ENCODE assay signal across 21 mouse cellular contexts in the genomic region with DNA sequence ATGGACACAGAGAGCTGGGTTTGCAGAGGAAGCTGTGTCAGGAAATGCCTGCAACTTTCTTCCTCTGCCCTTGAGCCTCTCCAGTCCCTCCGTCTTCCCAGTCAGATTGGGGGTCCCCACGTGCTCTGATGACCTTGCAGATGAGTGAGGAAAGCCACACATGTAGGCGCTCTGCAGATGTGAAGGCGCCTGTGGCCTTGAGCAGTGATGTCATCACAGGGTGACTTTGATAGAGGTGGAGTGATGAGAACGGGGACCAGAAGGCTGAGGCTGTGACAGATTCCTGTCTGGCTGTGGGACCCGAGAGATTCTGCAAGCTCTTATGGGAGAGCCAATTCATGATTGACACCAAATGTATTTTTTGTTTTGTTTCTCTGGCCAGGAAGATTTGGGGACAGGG. TPM values are rescaled to one million over a fixed set of nuclear protein-coding genes. Genes with fewer than 3 reads are reported as not detected.
DNase-seq lines count a peak whose midpoint lies in the region; ATAC-seq and TF ChIP-seq lines count a peak whose summit lies in the region.
"Had no signal": no experiment of that assay in that cellular context is flagged by ENCODE, and none has a peak within 500 bp of the region (broad histone marks: within the 10 kb centered on the region; RNA-seq: fewer than 3 reads in every experiment).

No protein-coding gene starts in this region.

- H3K27me3 ChIP-seq in cerebellum, adult 2 months (ENCODE audit: control insufficient read depth, insufficient read depth, low read length), result no peaks in the 10 kb centered on the region
- H3K27me3 ChIP-seq in heart, postnatal 0 days (ENCODE audit: control insufficient read depth, insufficient read depth, low read length), result no peaks in the 10 kb centered on the region
- H3K27me3 ChIP-seq in embryonic facial prominence, embryonic 14.5 days (replicated peaks; ENCODE audit: control insufficient read depth, insufficient read depth, low read length), result no peaks in the 10 kb centered on the region; the same call in 1 of the 2 replicates
- H3K27me3 ChIP-seq: forebrain, embryonic 13.5 days; liver, embryonic 13.5 days had no signal

- no peak for TF ChIP-seq EP300 in heart, postnatal 0 days (IDR thresholded peaks at IDR 0.05; ENCODE audit: low read depth)

- no peak overlapping the region for H3K4me2 ChIP-seq in heart, postnatal 0 days (ENCODE audit: low read depth, low read length)
- no peak overlapping the region for H3K4me2 ChIP-seq in embryonic facial prominence, embryonic 14.5 days (ENCODE audit: low read depth, low read length)
- H3K4me2 ChIP-seq: forebrain, embryonic 13.5 days; hindbrain, embryonic 15.5 days; liver, embryonic 13.5 days; stomach, embryonic 15.5 days had no signal

- intact Hi-C loops in left cerebral cortex, postnatal 14 days (cut with DNase I), result no loop called here

- 73% methylated on average over 6 of the region's 6 CpGs for WGBS in cerebellum, adult 2 months
- 20% methylated on average over 6 of the region's 6 CpGs for WGBS in heart, postnatal 0 days
- WGBS in embryonic facial prominence, embryonic 14.5 days, result 66% methylated on average over 6 of the region's 6 CpGs

- peak overlapping the region; percentile 2; the same call in 1 of the 2 replicates for H3K27ac ChIP-seq in cerebellum, adult 2 months (ENCODE audit: insufficient read depth, low read length)
- H3K27ac ChIP-seq in heart, postnatal 0 days (ENCODE audit: low read depth), result no peak overlapping the region
- H3K27ac ChIP-seq in embryonic facial prominence, embryonic 14.5 days (replicated peaks; ENCODE audit: low read depth, low read length), result no peak overlapping the region
- H3K27ac ChIP-seq: forebrain, embryonic 13.5 days; hindbrain, embryonic 15.5 days; left cerebral cortex, adult 2 months; liver, embryonic 13.5 days; stomach, embryonic 15.5 days had no signal

- no peak for DNase-seq in cerebellum, adult 2 months
- DNase-seq in cerebellum, adult 11 months, result no peak
- peak; percentile 28 for DNase-seq in heart, postnatal 0 days (ENCODE audit: low spot score)
- DNase-seq in heart, adult 9 months (ENCODE audit: low spot score in 2 of 2), result no peak
- DNase-seq in adrenal gland, adult 8-10 months, result peak; percentile 39
- no peak for DNase-seq in embryonic facial prominence, embryonic 14.5 days (ENCODE audit: low spot score)
- no peak for DNase-seq in left cerebral cortex, postnatal 14 days (ENCODE audit: low spot score in 2 of 2)
- DNase-seq in spleen, postnatal 4 days (ENCODE audit: low spot score in 2 of 2), result no peak
- DNase-seq: cerebellum, adult 8-10 months; liver, embryonic 13.5 days; spleen, adult 18-20 months had no signal

- ATAC-seq in heart, postnatal 0 days (ENCODE audit: insufficient read depth, low read depth), result no peak
- ATAC-seq in embryonic facial prominence, embryonic 14.5 days (ENCODE audit: low read depth), result no peak
- ATAC-seq: forebrain, embryonic 13.5 days; intestine, postnatal 0 days; lung, postnatal 0 days; midbrain, embryonic 16.5 days had no signal

- TF ChIP-seq CTCF in cerebellum, adult 2 months (IDR thresholded peaks at IDR 0.05; ENCODE audit: borderline replicate concordance, insufficient read depth, low read depth, low read length), result no peak
- TF ChIP-seq CTCF in heart, postnatal 0 days (IDR thresholded peaks at IDR 0.05; ENCODE audit: low read depth), result no peak

- TF ChIP-seq POLR2A in cerebellum, adult 2 months (IDR thresholded peaks at IDR 0.05; ENCODE audit: borderline replicate concordance, insufficient read depth, low read length), result no peak

- peaks cover 84% of the 10 kb centered on the region for H3K4me1 ChIP-seq in cerebellum, adult 2 months (ENCODE audit: control insufficient read depth, insufficient read depth, low read length)
- peaks cover 57% of the 10 kb centered on the region for H3K4me1 ChIP-seq in heart, postnatal 0 days (ENCODE audit: control insufficient read depth, insufficient read depth)
- H3K4me1 ChIP-seq in embryonic facial prominence, embryonic 14.5 days (ENCODE audit: control insufficient read depth, insufficient read depth, low read length), result peaks cover 15% of the 10 kb centered on the region; the same call in 1 of the 2 replicates

- H3K4me3 ChIP-seq in cerebellum, adult 2 months (replicated peaks; ENCODE audit: insufficient read depth, low read depth, low read length), result no peak overlapping the region
- no peak overlapping the region for H3K4me3 ChIP-seq in heart, postnatal 0 days (ENCODE audit: low read depth, low read length)
- no peak overlapping the region for H3K4me3 ChIP-seq in embryonic facial prominence, embryonic 14.5 days (ENCODE audit: low read depth, low read length)
- H3K4me3 ChIP-seq: forebrain, embryonic 13.5 days; hindbrain, embryonic 15.5 days; left cerebral cortex, adult 2 months; liver, embryonic 13.5 days; stomach, embryonic 15.5 days had no signal

- H3K36me3 ChIP-seq in heart, postnatal 0 days (replicated peaks; ENCODE audit: control insufficient read depth, insufficient read depth, low read length), result no peaks in the 10 kb centered on the region
- H3K36me3 ChIP-seq in embryonic facial prominence, embryonic 14.5 days (ENCODE audit: control insufficient read depth, insufficient read depth, low read length), result no peaks in the 10 kb centered on the region
- H3K36me3 ChIP-seq: hindbrain, embryonic 15.5 days; liver, embryonic 13.5 days; stomach, embryonic 15.5 days had no signal

- no peak overlapping the region for H3K9ac ChIP-seq in heart, postnatal 0 days (replicated peaks; ENCODE audit: low read depth, low read length)
- peak overlapping the region; percentile 14; the same call in 1 of the 2 replicates for H3K9ac ChIP-seq in embryonic facial prominence, embryonic 14.5 days (ENCODE audit: low read depth, low read length)
- H3K9ac ChIP-seq: forebrain, embryonic 13.5 days; hindbrain, embryonic 15.5 days; liver, embryonic 13.5 days; stomach, embryonic 15.5 days had no signal

- no peaks in the 10 kb centered on the region for H3K9me3 ChIP-seq in heart, postnatal 0 days (replicated peaks; ENCODE audit: control insufficient read depth, low read length)
- no peaks in the 10 kb centered on the region for H3K9me3 ChIP-seq in embryonic facial prominence, embryonic 14.5 days (ENCODE audit: control insufficient read depth, low read length)
- H3K9me3 ChIP-seq: forebrain, embryonic 13.5 days; hindbrain, embryonic 15.5 days; liver, embryonic 13.5 days; stomach, embryonic 15.5 days had no signal

RNA-seq across cellular contexts. Expression of a gene that starts 36.2 kb away (rescaled TPM):
- 30.8 and 37.5 TPM in 2 replicates for polyA plus RNA-seq in cerebellum, adult 2 months (2012; rRNA removed)
- 7.7 and 8.0 TPM in 2 replicates for total RNA-seq in heart, postnatal 0 days (2014; rRNA removed; ENCODE audit: low replicate concordance)
- 21.1 and 21.6 TPM in 2 replicates for polyA plus RNA-seq in heart, postnatal 0 days (2015; fragmentation: Nextera tagmentation; extraction: Ambion mirVana)
- 10 to 100 TPM; 29.0 to 32.1 (median 30.3) TPM for total RNA-seq in adrenal gland, adult 8-10 months (2022)
- 20.0 and 23.3 TPM in 2 replicates for polyA plus RNA-seq in embryonic facial prominence, embryonic 14.5 days (2014; fragmentation: Nextera tagmentation; extraction: Ambion mirVana)
- total RNA-seq in left cerebral cortex, postnatal 14 days (2021), result 10 to 100 TPM; 16.1 to 16.3 TPM

RNA-seq across cellular contexts. Expression of a gene that starts 36.6 kb away (rescaled TPM):
- polyA plus RNA-seq in cerebellum, adult 2 months (2012; rRNA removed), result 12.5 and 13.3 TPM in 2 replicates
- 4.1 and 9.0 TPM in 2 replicates for total RNA-seq in heart, postnatal 0 days (2014; rRNA removed; ENCODE audit: low replicate concordance)
- 6.0 and 6.4 TPM in 2 replicates for polyA plus RNA-seq in heart, postnatal 0 days (2015; fragmentation: Nextera tagmentation; extraction: Ambion mirVana)
- total RNA-seq in adrenal gland, adult 8-10 months (2022), result 10 to 100 TPM; 24.8 to 34.0 (median 27.3) TPM
- polyA plus RNA-seq in embryonic facial prominence, embryonic 14.5 days (2014; fragmentation: Nextera tagmentation; extraction: Ambion mirVana), result 12.5 and 14.9 TPM in 2 replicates
- 10 to 100 TPM; 15.1 to 18.7 TPM for total RNA-seq in left cerebral cortex, postnatal 14 days (2021)

RNA-seq across cellular contexts. Expression of a gene that starts 43.2 kb away (rescaled TPM):
- 249 and 283 TPM in 2 replicates for polyA plus RNA-seq in cerebellum, adult 2 months (2012; rRNA removed)
- 0.15 and 1.6 TPM in 2 replicates for total RNA-seq in heart, postnatal 0 days (2014; rRNA removed; ENCODE audit: low replicate concordance)
- not detected in 2 replicates for polyA plus RNA-seq in heart, postnatal 0 days (2015; fragmentation: Nextera tagmentation; extraction: Ambion mirVana)
- 10 to 100 TPM in 2 of 4 experiments, 1 to 10 TPM in 2; 2.2 to 32.8 (median 13.6) TPM for total RNA-seq in adrenal gland, adult 8-10 months (2022)
- polyA plus RNA-seq in embryonic facial prominence, embryonic 14.5 days (2014; fragmentation: Nextera tagmentation; extraction: Ambion mirVana), result not detected in 2 replicates
- 10 to 100 TPM; 39.9 TPM for total RNA-seq in left cerebral cortex, postnatal 14 days (2021)
- total RNA-seq: megakaryocyte-erythroid progenitor cell, adult 5-6 weeks had no signal
- polyA plus RNA-seq: forebrain, embryonic 13.5 days; gonadal fat pad, adult 2 months; intestine, postnatal 0 days; kidney, embryonic 16.5 days had no signal

RNA-seq across cellular contexts. Expression of a gene that starts 53.0 kb away (rescaled TPM):
- 53.5 and 56.8 TPM in 2 replicates for polyA plus RNA-seq in cerebellum, adult 2 months (2012; rRNA removed)
- total RNA-seq in heart, postnatal 0 days (2014; rRNA removed; ENCODE audit: low replicate concordance), result 13.8 and 18.2 TPM in 2 replicates
- 9.6 and 10.1 TPM in 2 replicates for polyA plus RNA-seq in heart, postnatal 0 days (2015; fragmentation: Nextera tagmentation; extraction: Ambion mirVana)
- total RNA-seq in adrenal gland, adult 8-10 months (2022), result 1,000 to 10,000 TPM; 1,501 to 2,268 (median 1,689) TPM
- 10.4 and 11.0 TPM in 2 replicates for polyA plus RNA-seq in embryonic facial prominence, embryonic 14.5 days (2014; fragmentation: Nextera tagmentation; extraction: Ambion mirVana)
- total RNA-seq in left cerebral cortex, postnatal 14 days (2021), result 10 to 100 TPM; 19.6 to 20.8 TPM

Comparison
In these comparisons a context has a peak if more than half of its experiments do, and no peak if none do; other contexts are left out.
1. DNase-seq: peak in heart, postnatal 0 days (single experiment) and adrenal gland, adult 8-10 months (single experiment); none in cerebellum, adult 2 months (0 of 2), cerebellum, adult 11 months (single experiment), heart, adult 9 months (0 of 2), embryonic facial prominence, embryonic 14.5 days (single experiment), left cerebral cortex, postnatal 14 days (0 of 2) and spleen, postnatal 4 days (0 of 2).